Mouse (Mus musculus) 416B (cell line): Measurements from ENCODE around the gene Mansc4.

ENCODE experiments used
- DNase-seq: peaks from one replicate; pipeline ENCODE4 v3.0.0; 2011; ENCODE audit warnings: low read depth

The Mansc4 gene

DNA sequence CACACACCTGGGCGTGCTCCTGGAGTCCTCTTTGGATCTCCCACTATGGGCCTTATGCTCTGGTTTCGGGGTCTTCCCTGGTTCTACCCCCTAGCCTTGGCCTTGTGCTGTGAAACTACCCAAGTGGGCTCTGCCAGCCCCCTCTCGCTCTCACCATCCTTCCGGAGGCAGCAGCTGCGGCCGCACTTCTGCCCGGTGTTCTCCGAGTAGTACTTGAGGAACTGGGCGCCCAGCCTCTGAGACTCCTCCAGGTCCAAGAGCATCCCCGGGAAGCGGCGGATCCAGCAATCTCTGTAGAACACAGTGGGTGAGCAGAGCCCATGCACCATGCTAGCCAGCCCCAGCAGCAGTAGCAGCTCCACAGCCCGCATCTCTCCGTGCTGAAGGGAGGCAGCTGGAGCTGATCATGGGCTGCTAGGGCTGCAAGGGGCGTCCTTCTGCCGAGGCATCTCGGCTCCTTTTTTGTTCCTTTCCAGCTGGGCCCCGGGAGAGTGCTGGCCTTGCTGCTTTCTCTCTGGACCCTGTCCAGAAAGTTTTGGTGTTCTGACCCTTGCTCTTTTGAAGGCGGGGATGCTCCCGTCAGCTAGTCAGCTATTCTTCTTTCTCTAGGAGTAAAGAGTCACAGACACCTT lies at the start of gene Mansc4:
TSS of gene Mansc4 (minus strand) at position 439 of the 632 bp plus-strand sequence.
- DNase-seq: no peak

DNA sequence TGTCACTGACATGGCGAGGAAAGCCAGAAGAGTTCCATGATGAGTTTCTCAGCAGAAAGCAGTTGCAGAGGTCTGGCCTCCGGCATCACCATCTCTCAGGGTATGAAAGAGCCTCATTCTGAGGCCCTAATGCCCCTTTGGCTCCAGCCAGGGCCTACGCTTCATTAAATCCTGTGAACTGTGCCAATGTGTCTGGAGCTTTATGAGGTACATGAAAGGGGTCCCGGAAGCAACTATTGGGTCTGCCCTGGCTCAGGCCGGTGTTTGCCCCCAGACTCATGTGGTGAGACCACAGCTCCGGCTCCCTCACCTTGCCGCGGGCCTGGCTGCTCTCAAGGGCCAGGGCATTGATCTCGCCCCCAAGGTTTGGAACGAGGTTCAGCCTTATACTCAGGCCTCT lies 40.4 kb upstream of the Mansc4 start:
- DNase-seq: no peak

DNA sequence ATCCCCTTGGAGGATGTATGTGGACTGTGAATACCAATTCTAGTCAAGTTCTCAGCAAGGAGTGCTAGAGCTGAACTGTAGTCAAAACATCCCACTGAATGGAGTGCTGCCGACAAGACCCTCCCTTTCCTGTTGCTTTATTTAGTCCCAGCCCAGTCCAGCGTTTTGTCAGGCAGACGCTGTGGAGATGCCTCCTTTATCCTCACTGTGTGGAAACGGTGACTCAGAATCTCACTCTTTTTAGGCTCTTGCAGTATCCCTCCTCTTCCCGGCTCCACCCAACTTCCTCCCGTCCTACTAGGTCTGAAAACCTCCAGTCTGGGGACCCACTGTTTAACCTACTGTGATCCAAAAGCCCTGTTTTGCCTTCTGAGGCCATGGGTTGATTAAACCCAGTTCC lies 34.5 kb upstream of the Mansc4 start:
- peak; percentile 63 for DNase-seq

DNA sequence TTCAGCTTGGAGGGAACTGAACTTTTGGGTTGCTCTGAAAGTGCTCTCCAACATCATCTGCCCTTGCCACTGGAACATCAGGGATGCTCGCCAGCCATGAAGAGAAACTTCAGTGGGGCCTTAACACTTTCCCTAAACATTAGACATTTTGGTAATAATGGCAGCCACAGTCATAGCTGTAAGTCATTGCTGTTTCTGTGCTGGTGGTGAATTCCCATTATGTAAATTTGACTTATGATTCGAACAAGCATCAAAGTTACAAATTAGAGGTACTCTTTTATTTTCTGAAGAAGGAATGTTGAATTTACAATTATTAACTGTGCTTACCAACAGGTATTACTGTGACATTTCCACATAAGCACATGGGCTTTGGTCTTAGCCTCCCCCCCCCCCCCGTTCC lies 31.4 kb upstream of the Mansc4 start:
- DNase-seq: no peak

DNA sequence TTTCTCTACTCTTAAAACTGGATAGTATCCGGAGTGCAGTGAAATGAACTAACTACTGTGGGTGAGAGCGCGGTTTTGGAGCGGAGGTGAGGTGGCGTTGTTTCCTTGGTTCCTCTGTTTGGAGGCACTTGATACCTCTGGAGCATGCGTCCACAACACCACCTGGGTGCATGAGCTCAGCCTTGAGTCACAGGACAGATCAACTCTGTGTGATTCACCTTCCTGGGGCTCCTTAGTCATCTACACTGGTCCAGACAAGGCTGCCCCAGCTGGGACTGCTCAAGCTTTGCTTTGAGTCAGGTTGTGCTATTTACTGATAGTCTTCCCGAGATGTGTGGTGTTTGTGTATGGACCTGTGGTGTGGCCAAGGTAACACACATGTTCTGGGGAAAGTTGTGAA lies 30.9 kb upstream of the Mansc4 start:
- DNase-seq: peak; percentile 45

DNA sequence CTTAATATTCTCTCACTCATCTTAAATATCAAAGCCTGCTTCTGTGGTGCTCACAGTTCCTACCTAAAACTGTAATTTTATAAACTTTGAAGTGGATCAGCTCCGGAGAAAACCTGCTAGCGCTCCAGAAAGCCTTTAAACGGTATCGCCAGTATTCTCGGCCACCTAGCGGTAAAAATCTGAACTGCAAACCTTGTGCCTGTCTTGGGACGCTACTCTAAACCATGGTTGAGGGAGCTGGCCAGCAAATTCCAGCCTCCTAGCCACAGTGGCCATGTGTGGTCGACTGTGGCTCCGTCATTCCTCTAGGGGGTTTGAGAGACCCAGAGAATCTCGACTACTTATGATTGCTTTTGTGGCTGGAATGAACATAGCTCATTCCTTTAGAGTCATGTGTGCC lies 29.7 kb upstream of the Mansc4 start:
- peak; percentile 63 for DNase-seq

DNA sequence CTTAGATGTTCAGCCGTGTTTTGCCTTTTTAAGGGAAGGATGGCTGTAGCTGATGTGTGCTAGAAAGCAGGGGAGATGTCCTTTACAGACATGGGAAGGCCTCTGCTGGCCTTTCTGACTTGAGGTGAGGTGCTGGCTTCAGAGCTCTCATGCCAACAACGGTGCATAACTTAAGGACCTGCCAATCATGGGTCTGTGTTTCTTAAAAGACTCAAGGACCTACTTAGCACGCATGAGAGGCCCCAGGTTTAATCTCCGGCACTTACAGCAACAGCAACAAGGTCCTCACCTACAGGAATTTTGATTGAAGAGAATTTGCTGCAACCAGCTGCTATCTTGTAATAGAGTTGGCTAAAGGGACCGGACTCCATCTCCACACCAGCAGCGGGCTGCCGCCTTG lies 22.5 kb upstream of the Mansc4 start:
- no peak for DNase-seq

GRCm38 (mm10) chr6:147106716-147107115 lies 19.9 kb upstream of the Mansc4 start:
- DNase-seq: no peak

- no peak for DNase-seq
Observed at GRCm38 (mm10) chr6:147105529-147105928, 18.7 kb upstream of the Mansc4 start.

- DNase-seq: peak; percentile 47
Observed at GRCm38 (mm10) chr6:147102293-147102692, 15.5 kb upstream of the Mansc4 start.

GRCm38 (mm10) chr6:147099458-147100277 lies 12.8 kb upstream of the Mansc4 start:
- no peak for DNase-seq

- DNase-seq: no peak
Observed at GRCm38 (mm10) chr6:147097346-147097929, 10.6 kb upstream of the Mansc4 start.

- no peak for DNase-seq
Observed at GRCm38 (mm10) chr6:147096934-147097333, 10.1 kb upstream of the Mansc4 start.

GRCm38 (mm10) chr6:147096109-147096508 lies 9.3 kb upstream of the Mansc4 start:
- DNase-seq: no peak

- no peak for DNase-seq
Observed at GRCm38 (mm10) chr6:147094771-147095170, 7.9 kb upstream of the Mansc4 start.

DNA sequence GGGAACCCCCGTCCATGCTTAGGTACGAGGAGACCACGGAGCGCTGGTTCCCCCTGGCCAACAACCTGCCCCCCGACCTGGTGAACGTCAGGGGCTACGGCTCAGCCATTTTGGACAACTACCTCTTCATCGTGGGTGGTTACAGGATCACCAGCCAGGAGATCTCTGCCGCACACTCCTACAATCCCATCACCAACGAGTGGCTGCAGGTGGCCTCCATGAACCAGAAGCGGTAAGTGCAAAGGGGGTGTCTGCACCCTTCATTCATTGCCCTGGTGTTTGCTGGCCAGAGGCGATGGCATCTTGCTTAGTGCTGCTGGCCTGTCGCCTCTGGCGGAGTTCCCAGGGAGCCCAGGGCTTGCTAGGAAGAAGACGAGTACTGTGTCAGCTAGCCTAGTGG lies 5.3 kb upstream of the Mansc4 start:
- peak; percentile 45 for DNase-seq

DNA sequence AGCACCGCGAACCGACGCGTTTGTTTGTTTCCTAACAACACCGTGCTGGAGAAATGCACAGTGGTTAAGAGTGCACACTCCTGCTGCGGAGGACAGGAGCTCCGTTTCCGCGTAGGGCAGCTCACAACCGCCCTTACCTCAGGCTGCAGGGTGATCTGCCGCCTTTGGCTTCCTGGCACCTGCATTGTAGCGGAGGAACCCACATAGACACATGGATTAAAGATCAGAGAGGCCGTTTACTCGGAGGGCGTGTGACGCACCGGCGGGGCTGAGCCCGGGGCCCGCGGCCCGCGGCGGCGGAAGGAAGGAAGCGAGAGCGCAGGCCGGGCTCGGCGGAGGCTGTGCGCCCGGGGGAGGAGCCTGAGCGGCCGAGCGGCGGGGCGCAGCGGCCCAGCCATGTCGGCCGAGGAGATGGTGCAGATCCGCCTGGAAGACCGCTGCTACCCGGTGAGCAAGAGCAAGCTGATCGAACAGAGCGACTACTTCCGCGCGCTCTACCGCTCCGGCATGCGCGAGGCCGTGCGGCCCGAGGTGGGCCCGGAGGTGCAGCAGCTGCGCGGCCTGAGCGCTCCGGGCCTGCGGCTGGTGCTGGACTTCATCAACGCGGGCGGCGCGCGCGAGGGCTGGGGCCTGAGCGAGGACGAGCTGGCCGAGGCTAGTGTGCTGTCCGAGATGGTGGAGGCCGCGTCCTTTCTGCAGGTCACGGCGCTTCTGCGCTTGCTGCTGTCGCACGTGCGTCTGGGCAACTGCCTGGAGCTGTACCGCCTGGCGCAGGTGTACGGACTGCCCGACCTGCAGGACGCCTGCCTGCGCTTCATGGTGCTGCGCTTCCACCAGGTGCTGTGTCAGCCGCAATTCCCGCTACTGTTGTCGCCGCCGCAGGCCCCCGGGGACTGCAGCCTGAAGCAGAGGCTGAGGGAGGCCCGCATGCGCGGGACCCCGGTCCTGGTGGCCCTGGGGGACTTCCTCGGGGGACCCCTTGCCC lies 4.6 kb upstream of the Mansc4 start, which contains the start of gene Klhl42:
TSS of gene Klhl42 (plus strand) at position 244 of the 985 bp plus-strand sequence.
- peak; percentile 79 for DNase-seq

DNA sequence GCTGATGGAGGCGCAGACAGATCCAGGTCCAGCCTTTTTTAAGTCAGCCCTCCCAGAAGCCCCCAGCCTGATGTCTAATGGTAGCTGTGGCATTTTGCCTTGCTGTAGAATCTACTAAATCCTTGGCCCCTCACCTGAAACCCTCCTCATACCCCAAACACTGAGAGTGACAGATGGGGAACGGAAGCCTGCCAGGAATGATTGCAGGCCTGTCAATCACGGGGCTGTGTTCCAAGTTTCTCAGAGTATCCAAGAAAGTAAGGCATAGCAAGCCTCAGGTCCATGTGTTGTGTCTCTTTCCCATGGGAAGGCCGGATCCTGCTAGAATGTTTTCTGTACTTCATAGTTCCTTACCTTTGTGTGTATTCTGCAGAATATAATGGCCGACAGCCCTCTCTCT lies 3.4 kb upstream of the Mansc4 start:
- DNase-seq: no peak

DNA sequence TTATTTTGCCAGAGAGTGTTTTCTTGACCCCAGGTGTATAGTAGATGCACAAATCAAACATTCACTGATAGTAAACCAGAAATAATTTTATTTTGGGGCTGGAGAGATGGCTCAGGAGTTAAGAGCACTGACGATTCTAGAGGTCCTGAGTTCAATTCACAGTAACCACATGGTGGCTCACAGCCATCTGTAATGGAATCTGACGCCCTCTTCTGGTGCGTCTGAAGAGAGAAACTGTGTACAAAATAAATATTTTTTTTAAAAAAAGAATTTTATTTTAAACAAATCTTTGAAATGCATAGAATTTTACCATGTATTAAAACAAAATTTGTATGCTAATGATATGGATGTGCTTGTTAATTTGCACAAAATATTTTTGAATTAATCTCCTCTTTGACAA lies 1.7 kb upstream of the Mansc4 start:
- DNase-seq: peak; percentile 39

- no peak for DNase-seq
Observed at GRCm38 (mm10) chr6:147087736-147088135, 904 bp upstream of the Mansc4 start.

- no peak for DNase-seq
Observed at GRCm38 (mm10) chr6:147085398-147086040, 1.3 kb downstream of the Mansc4 start.
